Mouse (Mus musculus) left cerebral cortex, adult 2 months (tissue): ENCODE measurements around the gene Capns2. TPM values are rescaled to one million over a fixed set of nuclear protein-coding genes. Genes with fewer than 3 reads are reported as not detected.

Source experiments
- DNase-seq, 2 experiments: peaks; one replicate each; pipeline ENCODE4 v3.0.0; 2021 to 2022; ENCODE audit warnings: low spot score in 2 of 2, mixed read lengths in 1 of 2; ENCODE audit errors: extremely low spot score in 1 of 2
- H3K27ac ChIP-seq: fragments of 200-600 bp; 2 replicates; pipeline ENCODE4 v1.8.1; 2022
- H3K4me3 ChIP-seq: fragments of 200-600 bp; 2 replicates; pipeline ENCODE4 v1.8.1; 2022
- CTCF ChIP-seq: fragments of 200-600 bp; IDR thresholded peaks from 2 replicates; pipeline ENCODE4 v1.8.1; 2022; ENCODE audit warnings: antibody characterized with exemption, mild to moderate bottlenecking, moderate library complexity
- intact Hi-C: fragments of 180-260 bp; cut with DNase I; formaldehyde crosslinking; loops from one replicate; pipeline ENCODE4 v1.15.1; 2025
- long read RNA-seq, 2 experiments: library from polyadenylated mRNA; stranded (forward); transcript quantifications; one replicate each; pipeline ENCODE4 v2.0.0; 2021; ENCODE audit warnings: borderline mapping rate in 2 of 2
- total RNA-seq, 2 experiments: library from RNA; stranded (reverse); gene quantifications; 2 replicates each; pipeline ENCODE4 v1.2.3; 2021

The Capns2 gene
- total RNA-seq = 1 to 10 TPM; 1.5 to 1.9 TPM
- long read RNA-seq, experiment 1 = 0 reads
- long read RNA-seq, experiment 2 = 0 reads

GRCm38 (mm10) chr8:92901107-92901506 is at the start of gene Capns2:
Capns2 (plus strand) TSS chr8:92901407.
- no peak for DNase-seq
- Histone ChIP-seq H3K4me3 (no peak within 1 kb of the TSS), H3K27ac (no peak within 1 kb of the TSS)
- intact Hi-C loops = no loop called here
- no peak for TF ChIP-seq CTCF

DNA sequence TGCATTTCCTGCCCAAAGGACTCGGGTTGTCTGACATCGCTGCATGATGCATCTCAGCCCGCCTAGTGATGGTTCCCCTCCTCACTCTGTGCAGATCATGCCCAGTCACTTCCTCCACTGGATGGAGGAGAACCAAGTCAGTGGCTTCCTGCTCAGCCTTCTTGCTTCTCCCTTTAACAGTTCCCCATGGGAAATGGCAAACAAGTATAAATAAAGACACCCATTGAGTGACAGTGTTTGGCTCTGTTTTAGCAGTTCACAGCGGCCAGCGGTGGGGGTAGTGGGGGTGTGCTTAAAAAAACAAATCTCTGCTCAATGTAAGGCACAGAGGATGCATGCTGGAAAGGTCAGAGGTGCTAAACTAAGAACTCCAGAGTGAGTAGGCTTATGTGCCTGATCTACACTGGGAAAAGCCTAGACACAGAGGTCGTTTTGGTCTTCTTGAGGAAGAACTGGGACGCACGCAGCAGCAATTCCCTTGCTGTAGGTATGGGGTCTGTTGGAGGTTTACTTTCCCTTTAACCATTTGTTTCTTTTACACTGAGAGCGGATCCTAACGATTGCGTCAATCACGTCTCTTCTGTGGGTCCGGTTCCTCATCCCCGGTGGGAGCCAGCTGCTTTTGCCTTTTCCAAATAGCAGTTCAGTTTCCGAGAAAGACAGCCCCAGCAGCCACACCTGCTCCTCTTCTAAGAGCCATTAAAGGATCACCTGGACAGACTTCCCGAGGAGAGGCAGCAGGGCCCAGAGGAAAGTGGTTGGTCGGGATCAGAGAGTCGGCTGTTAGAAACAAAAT is 47.8 kb upstream of the Capns2 start:
- DNase-seq = no peak
- Histone ChIP-seq H3K4me3 (no peak overlapping the region), H3K27ac (no peak overlapping the region)
- TF ChIP-seq CTCF = no peak
- intact Hi-C loops = no loop called here

DNA sequence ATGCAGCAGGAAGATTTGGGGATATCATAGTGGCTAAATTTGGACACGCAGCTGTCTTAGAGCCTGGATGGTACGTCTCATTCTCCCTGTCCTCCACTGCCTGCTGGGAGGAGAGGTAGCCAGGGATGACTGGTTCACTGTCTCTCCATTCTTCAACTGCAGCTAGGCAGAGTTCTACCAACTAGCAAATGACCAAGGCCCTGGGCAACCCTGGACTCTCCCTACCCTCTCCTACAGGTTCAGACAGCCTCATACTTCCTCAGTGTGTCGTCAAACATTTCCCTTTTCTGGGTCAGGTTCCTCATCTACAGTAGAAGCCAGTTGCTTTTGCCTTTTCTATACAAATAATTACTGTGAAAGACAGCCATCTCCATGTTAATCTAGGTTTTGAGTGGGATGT is 46.5 kb upstream of the Capns2 start:
- DNase-seq = no peak
- TF ChIP-seq CTCF = no peak
- H3K27ac ChIP-seq = no peak overlapping the region; the same call in 1 of the 2 replicates
- H3K4me3 ChIP-seq = peak overlapping the region; percentile 69; the same call in 1 of the 2 replicates
- intact Hi-C loops = no loop called here

DNA sequence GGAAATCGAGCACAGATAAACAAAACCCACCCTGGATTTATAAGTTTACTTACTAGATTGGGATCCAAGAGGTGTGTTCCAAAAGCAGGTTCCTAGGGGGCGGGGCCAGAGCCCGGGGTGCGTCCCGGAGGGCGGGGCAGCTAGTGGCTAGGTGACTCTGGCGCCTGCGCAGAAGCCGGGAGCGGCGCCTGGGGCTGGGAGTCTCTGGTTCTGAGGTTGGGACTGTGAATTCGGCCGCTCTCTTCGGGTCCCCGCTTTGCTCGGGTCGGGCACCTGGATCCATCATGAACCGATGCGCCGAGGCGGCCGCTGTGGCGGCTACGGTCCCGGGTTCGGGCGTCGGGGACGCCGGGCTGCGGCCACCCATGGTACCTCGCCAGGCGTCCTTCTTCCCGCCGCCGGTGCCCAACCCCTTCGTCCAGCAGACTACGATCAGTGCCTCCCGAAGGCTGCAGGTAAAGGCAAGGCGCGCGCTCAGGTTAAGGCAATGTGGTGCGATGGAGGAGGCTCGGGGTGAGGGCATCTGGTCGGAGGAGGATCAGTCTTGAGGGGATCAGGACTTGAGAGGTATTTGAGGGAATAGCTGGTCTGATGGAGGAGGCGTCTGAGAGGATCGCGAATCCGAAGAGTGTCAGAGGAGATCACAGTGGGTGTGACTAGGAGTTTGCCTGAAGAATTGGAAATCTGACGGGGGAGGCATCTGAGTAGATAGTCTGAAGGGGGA is 45.9 kb upstream of the Capns2 start, which contains the start of gene Lpcat2:
Lpcat2 (plus strand) TSS at position 169 of the 724 bp plus-strand sequence.
- Histone ChIP-seq H3K4me3 (peak within 1 kb of the TSS; percentile 69), H3K27ac (peak within 1 kb of the TSS; percentile 75)
- peak; percentile 79 to 81 for DNase-seq
- intact Hi-C loops = no loop called here
- TF ChIP-seq CTCF = no peak

DNA sequence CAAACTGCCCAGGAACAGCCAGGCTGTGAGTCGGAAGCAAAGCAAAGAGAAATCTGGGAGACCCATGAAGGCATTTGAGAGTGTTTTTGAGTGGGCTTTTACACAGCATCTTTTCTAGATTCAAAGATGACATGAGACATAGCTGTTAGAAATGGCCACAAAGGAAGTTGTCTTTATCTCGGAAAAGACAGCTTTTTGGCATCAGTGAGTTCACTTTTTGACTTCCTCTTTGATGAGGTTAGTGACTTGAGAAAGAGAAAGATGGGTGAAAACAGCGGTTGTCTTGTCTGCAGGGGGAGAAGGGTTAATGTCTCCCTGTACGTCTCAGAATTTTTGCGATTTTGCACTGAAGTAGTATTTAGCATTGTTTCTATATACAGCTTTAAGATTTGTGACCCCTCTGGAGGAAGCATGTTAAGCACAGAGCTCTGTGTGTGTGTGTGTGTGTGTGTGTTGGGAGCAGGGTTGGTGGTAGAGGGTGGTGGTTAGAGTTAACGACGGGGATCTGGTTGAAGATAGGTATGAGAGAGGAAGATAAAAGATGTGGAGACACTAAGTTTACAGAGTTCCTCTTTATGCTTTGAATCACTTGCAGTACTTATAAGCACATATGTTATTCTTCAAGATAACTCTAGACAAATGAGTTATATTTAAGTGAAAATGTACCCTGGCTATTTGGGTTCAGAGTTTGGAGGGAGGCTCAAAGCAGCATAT is 44.8 kb upstream of the Capns2 start:
- no peak for DNase-seq
- intact Hi-C loops = no loop called here
- H3K4me3 ChIP-seq = peak overlapping the region; percentile 69
- no peak for TF ChIP-seq CTCF
- no peak overlapping the region for H3K27ac ChIP-seq

GRCm38 (mm10) chr8:92858475-92859182 is 42.6 kb upstream of the Capns2 start:
- H3K4me3 ChIP-seq = no peak overlapping the region
- intact Hi-C loops = no loop called here
- no peak for TF ChIP-seq CTCF
- DNase-seq = no peak
- H3K27ac ChIP-seq = no peak overlapping the region

GRCm38 (mm10) chr8:92861977-92862376 is 39.2 kb upstream of the Capns2 start:
- H3K27ac ChIP-seq = no peak overlapping the region
- TF ChIP-seq CTCF = no peak
- intact Hi-C loops = no loop called here
- no peak overlapping the region for H3K4me3 ChIP-seq
- no peak for DNase-seq

DNA sequence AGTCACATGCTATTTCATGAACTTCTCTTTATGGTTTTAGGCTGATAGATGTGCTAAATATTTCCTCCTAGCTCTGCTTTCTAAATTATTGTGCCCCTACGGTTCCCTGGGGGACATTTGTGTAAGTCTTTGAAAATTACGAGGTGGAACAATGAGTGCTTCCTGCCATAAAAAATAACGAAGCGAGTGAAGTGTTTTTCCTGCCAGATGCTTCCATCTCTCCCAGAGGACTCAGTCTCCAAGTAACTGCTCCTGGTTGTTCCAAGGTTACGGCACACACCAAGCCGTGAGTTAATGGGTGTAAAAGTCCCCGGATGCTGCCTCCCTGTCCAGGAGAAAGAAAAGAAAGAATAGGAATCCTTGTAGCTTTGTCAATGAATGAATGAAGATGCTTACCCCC is 30.9 kb upstream of the Capns2 start:
- no peak for DNase-seq
- TF ChIP-seq CTCF = no peak
- no peak overlapping the region for H3K27ac ChIP-seq
- intact Hi-C loops = no loop called here
- H3K4me3 ChIP-seq = no peak overlapping the region

DNA sequence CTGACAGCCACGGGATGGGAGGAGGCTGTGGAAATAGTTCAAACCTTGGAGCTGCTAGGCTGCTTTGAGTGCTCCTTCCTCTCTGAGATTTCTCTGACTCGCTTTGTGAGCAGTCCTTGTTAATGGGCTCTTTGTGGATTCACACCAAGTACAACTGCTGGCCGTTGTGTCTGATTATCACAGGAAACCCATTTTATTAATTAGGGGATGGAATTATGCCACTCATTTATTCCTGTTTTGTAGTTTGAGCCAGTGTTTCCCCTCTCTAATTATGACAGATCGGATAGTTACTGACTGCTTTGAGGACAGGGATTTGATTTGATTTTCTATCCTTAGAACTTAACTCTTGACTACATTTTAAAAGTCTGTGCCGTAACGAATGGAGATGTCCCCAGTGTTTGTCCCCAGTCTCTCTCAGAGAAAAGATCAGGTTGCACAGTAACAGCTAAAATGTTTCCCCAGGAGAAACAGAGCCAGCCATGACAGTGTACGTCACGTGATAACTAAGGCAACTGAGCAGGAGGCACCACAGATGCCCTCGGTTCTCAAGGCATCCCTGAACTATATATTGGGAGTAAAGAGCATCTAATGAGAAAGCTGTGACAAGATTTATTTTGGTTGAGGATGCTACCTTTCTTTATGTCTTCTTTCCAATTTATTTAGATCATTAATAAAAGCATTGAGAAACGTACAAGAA is 29.0 kb upstream of the Capns2 start:
- intact Hi-C loops = no loop called here
- TF ChIP-seq CTCF = no peak
- H3K4me3 ChIP-seq = no peak overlapping the region
- DNase-seq = no peak
- no peak overlapping the region for H3K27ac ChIP-seq

DNA sequence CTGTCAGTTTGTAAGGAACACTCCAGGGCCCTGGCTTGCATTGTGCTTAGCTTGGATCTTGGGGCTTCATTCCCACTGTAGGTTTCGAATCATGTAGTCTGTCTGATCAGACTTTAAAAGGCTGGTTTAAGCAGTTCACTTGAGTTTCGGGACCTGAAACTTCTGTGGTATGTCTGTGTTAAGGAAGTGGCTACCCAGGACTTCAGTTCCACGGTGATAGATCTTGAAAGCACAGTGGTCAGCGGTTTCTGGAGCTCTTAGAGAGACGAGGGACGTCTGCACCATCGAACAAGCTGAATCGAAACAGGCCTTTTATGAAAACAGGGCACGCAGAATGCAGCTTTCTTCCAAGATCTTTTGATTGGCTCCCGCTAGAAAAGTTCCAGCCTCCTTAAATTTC is 25.4 kb upstream of the Capns2 start:
- TF ChIP-seq CTCF = no peak
- intact Hi-C loops = no loop called here

DNA sequence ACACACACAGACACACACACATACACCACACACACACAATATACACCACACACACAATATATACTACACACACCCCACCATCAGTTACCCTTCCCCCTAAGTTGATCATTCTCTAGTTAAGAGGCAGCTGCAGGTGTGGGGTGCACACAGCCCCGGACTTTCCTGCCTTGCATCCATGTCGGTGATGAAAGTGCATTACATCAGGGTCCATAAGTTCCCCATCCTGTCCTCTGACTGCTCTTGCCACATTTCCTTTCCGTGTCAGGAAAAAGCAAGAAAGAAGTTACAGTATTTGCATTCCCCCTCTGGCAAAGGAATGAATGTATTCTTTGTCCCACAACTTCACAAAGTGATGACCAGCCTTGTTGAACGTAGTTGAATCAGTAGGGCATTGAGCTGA is 20.0 kb upstream of the Capns2 start:
- no peak for TF ChIP-seq CTCF
- DNase-seq = no peak
- intact Hi-C loops = no loop called here
- no peak overlapping the region for H3K27ac ChIP-seq
- no peak overlapping the region for H3K4me3 ChIP-seq

More for the DNA sequence above, 25.4 kb upstream of the Capns2 start:
- no peak overlapping the region for H3K27ac ChIP-seq
- no peak overlapping the region for H3K4me3 ChIP-seq
- DNase-seq = no peak
